Mouse (Mus musculus) C2C12 (cell line): ENCODE measurements at regions not wholly inside any gene's neighbourhood (a gene's known extent, or its start where the extent isn't known, plus 50 kb on each side); places are given as distances from the start of the nearest gene placed in this dataset.

Experiments used
- CEBPB ChIP-seq: IDR thresholded peaks from one replicate; pipeline ENCODE4 v1.6.1; 2011; ENCODE audit warnings: low read depth, mild to moderate bottlenecking, control low read depth, moderate library complexity
- CTCF ChIP-seq: IDR thresholded peaks from one replicate; pipeline ENCODE4 v1.5.1; 2011; ENCODE audit not compliant: control insufficient read depth, insufficient read depth, insufficient read length
- FOSL1 ChIP-seq: IDR thresholded peaks from one replicate; pipeline ENCODE4 v1.8.0; 2011; ENCODE audit warnings: mild to moderate bottlenecking, low read length; ENCODE audit not compliant: poor library complexity, insufficient read depth, severe bottlenecking
- MAX ChIP-seq: IDR thresholded peaks from one replicate; pipeline ENCODE4 v1.6.1; 2011; ENCODE audit warnings: mild to moderate bottlenecking, control low read depth
- MYOD1 ChIP-seq: IDR thresholded peaks from one replicate; pipeline ENCODE4 v1.6.1; 2011; ENCODE audit warnings: low read depth; ENCODE audit not compliant: control insufficient read depth, insufficient read length
- MYOG ChIP-seq: IDR thresholded peaks from one replicate; pipeline ENCODE4 v1.6.1; 2011; ENCODE audit not compliant: control insufficient read depth, insufficient read length; ENCODE audit errors: extremely low read depth
- USF1 ChIP-seq: IDR thresholded peaks from one replicate; pipeline ENCODE4 v1.6.1; 2011; ENCODE audit warnings: low read depth, mild to moderate bottlenecking, control low read depth, moderate library complexity

GRCm38 (mm10) chr5:126266929-126267609 lies 735.5 kb downstream of the Tmem132b start:
- TF ChIP-seq CTCF (no peak), USF1 (no peak), MYOG (no peak), MAX (no peak), CEBPB (no peak), FOSL1 (no peak), MYOD1 (no peak)
